Mouse (Mus musculus): ENCODE measurements around the gene Sox5. TPM values are rescaled to one million over a fixed set of nuclear protein-coding genes. Genes with fewer than 3 reads are reported as not detected.

Sox5 gene
- total and polyA plus RNA-seq, 2 experiments from 2014 or later: 2.1 to 3.2 TPM

- DNase-seq (ENCODE audit: low spot score): no peak
- WGBS: 51% methylated on average over 12 of the region's 12 CpGs
- ATAC-seq (ENCODE audit: insufficient read depth, low read depth): 0 out of 2 replicates have a peak, but pooled peaks have one; percentile 41
- Histone ChIP-seq H3K27me3 (ENCODE audit: control insufficient read depth, insufficient read depth, low read length) (no peaks in the 10 kb centered on the region), H3K4me3 (ENCODE audit: low read depth, low read length) (peak overlapping the region; percentile 38), H3K27ac (ENCODE audit: low read depth) (peak overlapping the region; percentile 69), H3K9me3 (replicated peaks; ENCODE audit: control insufficient read depth, low read length) (no peaks in the 10 kb centered on the region), H3K36me3 (replicated peaks; ENCODE audit: control insufficient read depth, insufficient read depth, low read length) (no peaks in the 10 kb centered on the region), H3K4me2 (ENCODE audit: low read depth, low read length) (peak overlapping the region; percentile 52), H3K9ac (replicated peaks; ENCODE audit: low read depth, low read length) (peak overlapping the region; percentile 20; the same call in 1 of the 2 replicates), H3K4me1 (ENCODE audit: control insufficient read depth, insufficient read depth) (no peaks in the 10 kb centered on the region)
- TF ChIP-seq EP300 (IDR thresholded peaks at IDR 0.05; ENCODE audit: low read depth) (no peak), CTCF (IDR thresholded peaks at IDR 0.05; ENCODE audit: low read depth) (no peak)
Measured at GRCm38 (mm10) chr6:144181083-144181866, 600.5 kb downstream of the Sox5 start.

DNA sequence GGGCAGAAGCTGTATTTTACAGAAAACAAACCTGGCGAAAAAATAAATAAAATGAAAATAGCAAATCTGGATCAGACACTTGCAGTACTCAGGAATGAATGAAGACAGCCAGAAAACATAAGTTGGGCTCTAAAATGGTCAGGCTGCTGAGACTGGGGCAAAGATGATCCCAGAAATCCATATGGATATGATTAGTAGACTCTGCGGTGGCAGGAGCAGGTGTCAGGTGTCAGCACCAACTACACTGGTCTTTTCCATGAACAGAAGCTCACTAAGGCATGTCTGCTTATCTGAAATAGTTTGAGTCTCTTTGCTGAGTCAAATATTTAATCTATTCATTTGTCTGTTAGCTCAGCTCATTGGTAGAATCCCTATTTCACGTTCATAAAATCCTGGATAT, 602.7 kb downstream of the Sox5 start:
- Histone ChIP-seq H3K4me2 (ENCODE audit: low read depth, low read length) (no peak overlapping the region), H3K4me3 (ENCODE audit: low read depth, low read length) (no peak overlapping the region), H3K27ac (ENCODE audit: low read depth) (no peak overlapping the region), H3K9me3 (replicated peaks; ENCODE audit: control insufficient read depth, low read length) (no peaks in the 10 kb centered on the region), H3K4me1 (ENCODE audit: control insufficient read depth, insufficient read depth) (no peaks in the 10 kb centered on the region), H3K27me3 (ENCODE audit: control insufficient read depth, insufficient read depth, low read length) (no peaks in the 10 kb centered on the region), H3K9ac (replicated peaks; ENCODE audit: low read depth, low read length) (no peak overlapping the region), H3K36me3 (replicated peaks; ENCODE audit: control insufficient read depth, insufficient read depth, low read length) (no peaks in the 10 kb centered on the region)
- DNase-seq (ENCODE audit: low spot score) (no peak), ATAC-seq (ENCODE audit: insufficient read depth, low read depth) (no peak)
- TF ChIP-seq EP300 (IDR thresholded peaks at IDR 0.05; ENCODE audit: low read depth) (no peak), CTCF (IDR thresholded peaks at IDR 0.05; ENCODE audit: low read depth) (no peak)
- WGBS: 57% methylated on average over 3 of the region's 3 CpGs

DNA sequence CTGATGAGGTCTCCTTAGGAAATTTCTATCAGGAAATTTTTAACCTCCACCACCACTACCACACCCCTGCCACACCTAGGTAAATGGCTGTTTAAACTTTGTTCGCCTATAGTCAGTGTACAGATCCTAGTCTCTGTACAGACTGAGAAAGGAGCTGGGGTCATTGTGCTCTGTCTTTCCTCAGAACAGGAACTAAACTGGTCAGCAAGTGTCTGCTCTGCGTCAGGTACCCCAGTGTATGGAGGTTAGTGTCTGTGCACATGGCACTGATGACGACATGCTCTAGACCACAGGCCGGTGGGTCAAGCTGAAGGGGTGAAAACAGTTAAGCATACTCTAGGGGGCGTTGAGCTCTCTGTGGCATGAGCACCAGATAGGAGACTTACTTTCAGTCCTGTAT, 605.1 kb downstream of the Sox5 start:
- Histone ChIP-seq H3K4me3 (ENCODE audit: low read depth, low read length) (no peak overlapping the region), H3K27me3 (ENCODE audit: control insufficient read depth, insufficient read depth, low read length) (no peaks in the 10 kb centered on the region), H3K36me3 (replicated peaks; ENCODE audit: control insufficient read depth, insufficient read depth, low read length) (no peaks in the 10 kb centered on the region), H3K27ac (ENCODE audit: low read depth) (no peak overlapping the region), H3K4me2 (ENCODE audit: low read depth, low read length) (no peak overlapping the region), H3K9me3 (replicated peaks; ENCODE audit: control insufficient read depth, low read length) (no peaks in the 10 kb centered on the region), H3K4me1 (ENCODE audit: control insufficient read depth, insufficient read depth) (no peaks in the 10 kb centered on the region), H3K9ac (replicated peaks; ENCODE audit: low read depth, low read length) (no peak overlapping the region)
- TF ChIP-seq CTCF (IDR thresholded peaks at IDR 0.05; ENCODE audit: low read depth) (no peak), EP300 (IDR thresholded peaks at IDR 0.05; ENCODE audit: low read depth) (no peak)
- ATAC-seq (ENCODE audit: insufficient read depth, low read depth) (no peak), DNase-seq (ENCODE audit: low spot score) (no peak)
- 67% methylated on average over 5 of the region's 5 CpGs for WGBS

GRCm38 (mm10) chr6:144175590-144175989, 606.2 kb downstream of the Sox5 start:
- WGBS: 76% methylated on average over 3 of the region's 3 CpGs
- Histone ChIP-seq H3K36me3 (replicated peaks; ENCODE audit: control insufficient read depth, insufficient read depth, low read length) (no peaks in the 10 kb centered on the region), H3K27me3 (ENCODE audit: control insufficient read depth, insufficient read depth, low read length) (no peaks in the 10 kb centered on the region), H3K9ac (replicated peaks; ENCODE audit: low read depth, low read length) (no peak overlapping the region), H3K9me3 (replicated peaks; ENCODE audit: control insufficient read depth, low read length) (no peaks in the 10 kb centered on the region), H3K4me2 (ENCODE audit: low read depth, low read length) (no peak overlapping the region), H3K4me3 (ENCODE audit: low read depth, low read length) (no peak overlapping the region), H3K27ac (ENCODE audit: low read depth) (no peak overlapping the region), H3K4me1 (ENCODE audit: control insufficient read depth, insufficient read depth) (no peaks in the 10 kb centered on the region)
- TF ChIP-seq CTCF (IDR thresholded peaks at IDR 0.05; ENCODE audit: low read depth): no peak
- no peak for ATAC-seq (ENCODE audit: insufficient read depth, low read depth)
- no peak for DNase-seq (ENCODE audit: low spot score)

GRCm38 (mm10) chr6:144170541-144170940, 611.2 kb downstream of the Sox5 start:
- Histone ChIP-seq H3K9me3 (replicated peaks; ENCODE audit: control insufficient read depth, low read length) (no peaks in the 10 kb centered on the region), H3K27ac (ENCODE audit: low read depth) (no peak overlapping the region), H3K4me3 (ENCODE audit: low read depth, low read length) (no peak overlapping the region), H3K9ac (replicated peaks; ENCODE audit: low read depth, low read length) (no peak overlapping the region), H3K4me1 (ENCODE audit: control insufficient read depth, insufficient read depth) (no peaks in the 10 kb centered on the region), H3K27me3 (ENCODE audit: control insufficient read depth, insufficient read depth, low read length) (no peaks in the 10 kb centered on the region), H3K36me3 (replicated peaks; ENCODE audit: control insufficient read depth, insufficient read depth, low read length) (no peaks in the 10 kb centered on the region), H3K4me2 (ENCODE audit: low read depth, low read length) (no peak overlapping the region)
- 70% methylated on average over 4 of the region's 4 CpGs for WGBS
- no peak for DNase-seq (ENCODE audit: low spot score)
- TF ChIP-seq EP300 (IDR thresholded peaks at IDR 0.05; ENCODE audit: low read depth): no peak
- ATAC-seq (ENCODE audit: insufficient read depth, low read depth): no peak

DNA sequence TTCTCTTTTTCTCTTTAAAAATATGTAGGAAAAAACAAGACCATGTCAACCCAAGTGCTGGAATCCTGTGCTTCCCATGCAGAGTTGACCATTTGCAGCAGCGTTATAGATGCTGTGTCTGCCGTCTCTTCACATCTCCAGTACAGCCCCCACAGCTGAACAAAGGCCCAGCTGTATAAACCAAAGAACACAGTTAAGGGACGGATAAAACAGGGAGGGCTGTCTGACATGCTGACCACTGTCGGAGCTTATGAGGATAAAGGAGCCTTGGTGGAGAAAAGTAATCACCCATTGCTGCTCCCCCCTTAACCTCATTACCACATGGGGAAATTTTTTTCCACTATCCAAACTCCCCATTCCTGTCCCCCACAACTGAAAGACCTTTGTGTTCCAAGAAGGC, 612.0 kb downstream of the Sox5 start:
- TF ChIP-seq EP300 (IDR thresholded peaks at IDR 0.05; ENCODE audit: low read depth) (no peak), CTCF (IDR thresholded peaks at IDR 0.05; ENCODE audit: low read depth) (no peak)
- no peak for ATAC-seq (ENCODE audit: insufficient read depth, low read depth)
- 65% methylated on average over 4 of the region's 4 CpGs for WGBS

More for the DNA sequence above, 612.0 kb downstream of the Sox5 start:
- Histone ChIP-seq H3K9ac (replicated peaks; ENCODE audit: low read depth, low read length) (no peak overlapping the region), H3K4me2 (ENCODE audit: low read depth, low read length) (no peak overlapping the region), H3K9me3 (replicated peaks; ENCODE audit: control insufficient read depth, low read length) (no peaks in the 10 kb centered on the region), H3K27me3 (ENCODE audit: control insufficient read depth, insufficient read depth, low read length) (no peaks in the 10 kb centered on the region), H3K4me3 (ENCODE audit: low read depth, low read length) (no peak overlapping the region), H3K4me1 (ENCODE audit: control insufficient read depth, insufficient read depth) (no peaks in the 10 kb centered on the region), H3K27ac (ENCODE audit: low read depth) (no peak overlapping the region), H3K36me3 (replicated peaks; ENCODE audit: control insufficient read depth, insufficient read depth, low read length) (no peaks in the 10 kb centered on the region)
- DNase-seq (ENCODE audit: low spot score): no peak

All from heart, postnatal 0 days (tissue).